Mouse (Mus musculus): ENCODE measurements around the gene Gpr165. TPM values are rescaled to one million over a fixed set of nuclear protein-coding genes. Genes with fewer than 3 reads are reported as not detected.

The Gpr165 gene
- polyA plus RNA-seq (2012), result not detected in 2 replicates

GRCm38 (mm10) chrX:96712907-96713774 is at the start of gene Gpr165:
TSS of gene Gpr165 (plus strand) at chrX:96713441.
- no peak for TF ChIP-seq GATA1 (IDR thresholded peaks at IDR 0.05; ENCODE audit: low read length)

- TF ChIP-seq GATA1 (IDR thresholded peaks at IDR 0.05; ENCODE audit: low read length), result no peak
These were observed 38.4 kb upstream of the Gpr165 start for GRCm38 (mm10) chrX:96674871-96675270.
